Mouse (Mus musculus) bone marrow macrophage, adult 2 months (primary cell): ENCODE measurements around the gene Sntb2.

Experiments
- CTCF ChIP-seq: IDR thresholded peaks from 2 replicates; pipeline ENCODE4 v1.5.1; 2012; ENCODE audit warnings: low read depth, mild to moderate bottlenecking, low read length, moderate library complexity
- POLR2A ChIP-seq: IDR thresholded peaks from 2 replicates; pipeline ENCODE4 v1.6.1; 2012; ENCODE audit warnings: mild to moderate bottlenecking, low read depth, low read length, borderline replicate concordance

- TF ChIP-seq CTCF, result no peak
- peak; percentile 65; the same call in 1 of the 2 replicates for TF ChIP-seq POLR2A
These were observed 41.9 kb upstream of the Sntb2 start, which contains the start of gene Utp4 for GRCm38 (mm10) chr8:106893481-106894156.
